Mouse (Mus musculus) naive thymus-derived CD4-positive, alpha-beta T cell, adult 2 months (primary cell): ENCODE measurements around the gene Thap11.
A peak's percentile ranks its signal among the peaks of the same experiment; 100 is the strongest.

Experiments used
- DNase-seq: peaks from one replicate; pipeline ENCODE4 v3.0.0-alpha.2; 2011; ENCODE audit warnings: low read depth

The Thap11 gene

GRCm38 (mm10) chr8:105852146-105852729 is 2.7 kb upstream of the Thap11 start:
- no peak for DNase-seq

GRCm38 (mm10) chr8:105853178-105853577 is 1.8 kb upstream of the Thap11 start, which contains the start of gene Cenpt:
Gene Cenpt (minus strand): TSS chr8:105853278.
- no peak for DNase-seq

GRCm38 (mm10) chr8:105854303-105854702 is 629 bp upstream of the Thap11 start:
- DNase-seq: no peak

GRCm38 (mm10) chr8:105855248-105856167 is 576 bp downstream of the Thap11 start:
- DNase-seq: no peak

GRCm38 (mm10) chr8:105856168-105856835 is 1.4 kb downstream of the Thap11 start:
- no peak for DNase-seq

GRCm38 (mm10) chr8:105858495-105858894 is 3.6 kb downstream of the Thap11 start:
- DNase-seq: no peak

GRCm38 (mm10) chr8:105859314-105859713 is 4.4 kb downstream of the Thap11 start:
- no peak for DNase-seq

- DNase-seq: peak; percentile 93
Measured at GRCm38 (mm10) chr8:105860143-105860981, 5.4 kb downstream of the Thap11 start, which contains the start of gene Nutf2. Gene Nutf2 (plus strand): TSS chr8:105860580.

- peak; percentile 39 for DNase-seq
Measured at GRCm38 (mm10) chr8:105861951-105862350, 7.0 kb downstream of the Thap11 start.

GRCm38 (mm10) chr8:105866364-105867029 is 11.6 kb downstream of the Thap11 start:
- peak; percentile 22 for DNase-seq

- no peak for DNase-seq
Measured at GRCm38 (mm10) chr8:105874301-105874700, 19.4 kb downstream of the Thap11 start.

- peak; percentile 90 for DNase-seq
Measured at GRCm38 (mm10) chr8:105880754-105881520, 26.0 kb downstream of the Thap11 start, which contains the start of gene Edc4. Gene Edc4 (plus strand): TSS chr8:105880881.

- DNase-seq: no peak
Measured at GRCm38 (mm10) chr8:105889756-105890465, 35.0 kb downstream of the Thap11 start.

GRCm38 (mm10) chr8:105890870-105891269 is 35.9 kb downstream of the Thap11 start:
- no peak for DNase-seq

- DNase-seq: peak; percentile 59
Measured at GRCm38 (mm10) chr8:105892432-105892831, 37.5 kb downstream of the Thap11 start.

GRCm38 (mm10) chr8:105893339-105893738 is 38.4 kb downstream of the Thap11 start, which contains the start of gene Nrn1l:
Gene Nrn1l (plus strand): TSS chr8:105893567.
- no peak for DNase-seq

- DNase-seq: no peak
Measured at GRCm38 (mm10) chr8:105897801-105898480, 43.0 kb downstream of the Thap11 start.

- peak; percentile 97 for DNase-seq
Measured at GRCm38 (mm10) chr8:105900180-105900940, 45.4 kb downstream of the Thap11 start, which contains the start of gene Pskh1. Gene Pskh1 (plus strand): TSS chr8:105900441.
